Mouse (Mus musculus) cortical plate, adult 2 months (tissue): ENCODE measurements at regions not wholly inside any gene's neighbourhood (a gene's known extent, or its start where the extent isn't known, plus 50 kb on each side); places are given as distances from the start of the nearest gene placed in this dataset.

Source experiments
- CTCF ChIP-seq: fragments of 200-500 bp; IDR thresholded peaks from 2 replicates; pipeline ENCODE4 v1.5.1; 2011; ENCODE audit warnings: mild to moderate bottlenecking, control low read depth, low read length; ENCODE audit not compliant: insufficient read depth; ENCODE audit errors: extremely low read depth
- POLR2A ChIP-seq: fragments of 200-500 bp; IDR thresholded peaks from 2 replicates; pipeline ENCODE4 v1.6.1; 2011; ENCODE audit warnings: mild to moderate bottlenecking, low read length, control low read depth; ENCODE audit not compliant: insufficient read depth; ENCODE audit errors: extremely low read depth

DNA sequence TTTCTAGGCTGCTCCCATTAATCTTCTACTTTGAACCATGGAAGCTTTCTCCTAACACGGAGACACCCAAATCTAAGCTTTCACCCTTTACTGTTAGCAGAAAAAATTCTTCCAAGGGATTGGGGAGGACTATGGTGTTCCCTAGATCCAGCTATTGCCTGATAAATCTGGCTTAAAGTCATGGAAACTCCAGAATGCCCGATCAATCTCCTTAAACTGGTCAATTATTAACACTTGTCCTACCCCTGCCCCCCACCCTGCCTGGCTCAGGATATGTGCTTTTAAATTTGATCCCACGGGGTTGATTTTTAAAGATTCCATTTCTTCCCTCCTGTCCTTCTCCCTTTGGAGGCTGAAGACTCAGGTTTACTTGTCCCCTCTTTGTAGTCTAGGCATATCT, 149.9 kb downstream of the Akr1d1 start:
- no peak for TF ChIP-seq CTCF
- TF ChIP-seq POLR2A, result no peak
